Mouse (Mus musculus): ENCODE measurements at regions not wholly inside any gene's neighbourhood (a gene's known extent, or its start where the extent isn't known, plus 50 kb on each side); places are given as distances from the start of the nearest gene placed in this dataset.
"Not testable (repeated sequence)": the region's sequence is repeated elsewhere in the genome, so short reads cannot be mapped to it uniquely, and the experiment has no call there.

- no peak for DNase-seq (ENCODE audit: low spot score in 2 of 2)
Observed at GRCm38 (mm10) chr8:116046859-116047258, 339.3 kb upstream of the Maf start.

GRCm38 (mm10) chr8:116045526-116045925 lies 337.9 kb upstream of the Maf start:
- DNase-seq (ENCODE audit: low spot score in 2 of 2), result no peak

- DNase-seq (ENCODE audit: low spot score in 2 of 2), result no peak
Observed at GRCm38 (mm10) chr8:116043381-116043780, 335.8 kb upstream of the Maf start.

GRCm38 (mm10) chr8:116030966-116031365 lies 323.4 kb upstream of the Maf start:
- no peak for DNase-seq (ENCODE audit: low spot score in 2 of 2)

- DNase-seq (ENCODE audit: low spot score in 2 of 2), result no peak
Observed at GRCm38 (mm10) chr8:116025321-116025720, 317.7 kb upstream of the Maf start.

GRCm38 (mm10) chr8:116024811-116025210 lies 317.2 kb upstream of the Maf start:
- no peak for DNase-seq (ENCODE audit: low spot score in 2 of 2)

GRCm38 (mm10) chr8:116021691-116022090 lies 314.1 kb upstream of the Maf start:
- DNase-seq (ENCODE audit: low spot score in 2 of 2), result no peak

- DNase-seq (ENCODE audit: low spot score in 2 of 2), result no peak
Observed at GRCm38 (mm10) chr8:115995320-115995719, 287.7 kb upstream of the Maf start.

- no peak for DNase-seq (ENCODE audit: low spot score in 2 of 2)
Observed at GRCm38 (mm10) chr8:115991989-115992388, 284.4 kb upstream of the Maf start.

- no peak for DNase-seq (ENCODE audit: low spot score in 2 of 2)
Observed at GRCm38 (mm10) chr8:115983397-115983796, 275.8 kb upstream of the Maf start.

- DNase-seq (ENCODE audit: low spot score in 2 of 2), result no peak
Observed at GRCm38 (mm10) chr8:115982326-115982725, 274.7 kb upstream of the Maf start.

- no peak for DNase-seq (ENCODE audit: low spot score in 2 of 2)
Observed at GRCm38 (mm10) chr8:115981426-115981825, 273.8 kb upstream of the Maf start.

GRCm38 (mm10) chr8:115980616-115981015 lies 273.0 kb upstream of the Maf start:
- no peak for DNase-seq (ENCODE audit: low spot score in 2 of 2)

GRCm38 (mm10) chr8:115977152-115977551 lies 269.6 kb upstream of the Maf start:
- DNase-seq (ENCODE audit: low spot score in 2 of 2), result no peak

GRCm38 (mm10) chr8:115974706-115975105 lies 267.1 kb upstream of the Maf start:
- DNase-seq (ENCODE audit: low spot score in 2 of 2), result no peak

- not testable (repeated sequence) for DNase-seq (ENCODE audit: low spot score in 2 of 2)
Observed at GRCm38 (mm10) chr8:115971351-115971750, 263.8 kb upstream of the Maf start.

GRCm38 (mm10) chr8:115968121-115968520 lies 260.5 kb upstream of the Maf start:
- DNase-seq (ENCODE audit: low spot score in 2 of 2), result no peak

- DNase-seq (ENCODE audit: low spot score in 2 of 2), result no peak
Observed at GRCm38 (mm10) chr8:115965981-115966380, 258.4 kb upstream of the Maf start.

- no peak for DNase-seq (ENCODE audit: low spot score in 2 of 2)
Observed at GRCm38 (mm10) chr8:115955371-115955770, 247.8 kb upstream of the Maf start.

- no peak for DNase-seq (ENCODE audit: low spot score in 2 of 2)
Observed at GRCm38 (mm10) chr8:115953783-115954470, 246.3 kb upstream of the Maf start.

- no peak for DNase-seq (ENCODE audit: low spot score in 2 of 2)
Observed at GRCm38 (mm10) chr8:115952496-115952895, 244.9 kb upstream of the Maf start.

- no peak for DNase-seq (ENCODE audit: low spot score in 2 of 2)
Observed at GRCm38 (mm10) chr8:115948916-115949315, 241.3 kb upstream of the Maf start.

- no peak for DNase-seq (ENCODE audit: low spot score in 2 of 2)
Observed at GRCm38 (mm10) chr8:115948036-115948435, 240.4 kb upstream of the Maf start.

Measured in cerebellum, postnatal 4 days (tissue).